Mouse (Mus musculus): ENCODE measurements around the gene Paqr8. TPM values are rescaled to one million over a fixed set of nuclear protein-coding genes. Genes with fewer than 3 reads are reported as not detected.

Paqr8 gene
- polyA plus RNA-seq, 1 experiment from 2014 or later, result 5.1 TPM

DNA sequence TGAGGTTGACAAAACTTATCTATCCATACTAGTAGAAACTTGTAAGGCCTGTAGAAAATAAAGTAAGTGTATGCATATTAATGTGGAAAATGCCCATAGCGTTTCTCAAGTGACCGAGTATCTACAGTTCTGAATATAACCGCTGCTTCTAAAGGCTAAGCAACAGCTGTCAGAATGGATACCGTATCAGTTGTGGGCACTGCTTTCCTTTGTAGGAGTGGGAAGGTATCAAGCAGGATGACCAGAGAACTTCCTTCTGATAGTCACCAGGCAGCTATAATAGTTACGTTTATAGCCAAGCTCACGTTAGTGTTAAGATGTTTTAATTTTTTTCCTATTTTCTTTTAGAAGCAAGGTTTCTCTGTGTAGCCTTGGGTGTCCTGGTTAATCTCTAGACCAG lies 83.0 kb downstream of the Paqr8 start:
- ATAC-seq (ENCODE audit: low FRiP score, low TSS enrichment), result no peak
- Histone ChIP-seq H3K4me3 (ENCODE audit: low read length) (no peak overlapping the region), H3K27ac (ENCODE audit: low read depth, low read length) (no peak overlapping the region), H3K27me3 (ENCODE audit: control insufficient read depth, insufficient read depth, low read length) (no peaks in the 10 kb centered on the region), H3K9ac (ENCODE audit: low read depth, low read length) (no peak overlapping the region), H3K36me3 (ENCODE audit: control insufficient read depth, insufficient read depth, low read length) (no peaks in the 10 kb centered on the region), H3K9me3 (ENCODE audit: control insufficient read depth, low read length) (no peaks in the 10 kb centered on the region), H3K4me1 (ENCODE audit: control insufficient read depth, insufficient read depth, low read length) (no peaks in the 10 kb centered on the region), H3K4me2 (replicated peaks; ENCODE audit: low read depth, low read length) (no peak overlapping the region)
- 96% methylated on average over 6 of the region's 6 CpGs for WGBS

GRCm38 (mm10) chr1:20974341-20975135 lies 84.1 kb downstream of the Paqr8 start:
- 51% methylated on average over 9 of the region's 9 CpGs for WGBS
- Histone ChIP-seq H3K4me1 (ENCODE audit: control insufficient read depth, insufficient read depth, low read length) (no peaks in the 10 kb centered on the region), H3K4me3 (ENCODE audit: low read length) (no peak overlapping the region), H3K9ac (ENCODE audit: low read depth, low read length) (no peak overlapping the region), H3K27ac (ENCODE audit: low read depth, low read length) (no peak overlapping the region), H3K27me3 (ENCODE audit: control insufficient read depth, insufficient read depth, low read length) (no peaks in the 10 kb centered on the region), H3K9me3 (ENCODE audit: control insufficient read depth, low read length) (no peaks in the 10 kb centered on the region), H3K4me2 (replicated peaks; ENCODE audit: low read depth, low read length) (no peak overlapping the region), H3K36me3 (ENCODE audit: control insufficient read depth, insufficient read depth, low read length) (no peaks in the 10 kb centered on the region)
- no peak for ATAC-seq (ENCODE audit: low FRiP score, low TSS enrichment)

DNA sequence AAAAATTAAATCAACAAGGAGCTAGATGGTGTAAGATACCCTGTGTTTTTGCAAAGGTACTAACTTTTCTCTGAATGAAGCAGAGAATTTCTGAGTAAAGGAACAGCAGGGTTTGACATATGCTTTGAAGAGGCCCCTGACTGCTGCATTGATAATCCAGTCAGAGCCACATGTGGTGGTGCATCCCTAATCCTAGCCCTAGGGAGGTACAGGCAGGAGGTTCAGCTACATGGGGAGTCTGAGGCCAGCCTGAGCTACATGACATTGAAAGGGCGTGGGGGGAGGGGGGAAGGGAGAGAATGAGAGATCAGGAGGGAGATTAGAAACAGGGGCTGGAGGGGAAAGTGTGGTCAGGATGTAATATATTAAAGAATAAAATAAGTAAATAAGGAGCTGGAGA lies 90.1 kb downstream of the Paqr8 start:
- H3K4me3 ChIP-seq (ENCODE audit: low read length), result no peak overlapping the region
- no peaks in the 10 kb centered on the region for H3K27me3 ChIP-seq (ENCODE audit: control insufficient read depth, insufficient read depth, low read length)
- no peak for ATAC-seq (ENCODE audit: low FRiP score, low TSS enrichment)
- no peak overlapping the region for H3K9ac ChIP-seq (ENCODE audit: low read depth, low read length)
- H3K36me3 ChIP-seq (ENCODE audit: control insufficient read depth, insufficient read depth, low read length), result no peaks in the 10 kb centered on the region
- no peak overlapping the region for H3K27ac ChIP-seq (ENCODE audit: low read depth, low read length)
- H3K4me1 ChIP-seq (ENCODE audit: control insufficient read depth, insufficient read depth, low read length), result no peaks in the 10 kb centered on the region
- 76% methylated on average over 1 of the region's 1 CpGs for WGBS
- no peaks in the 10 kb centered on the region for H3K9me3 ChIP-seq (ENCODE audit: control insufficient read depth, low read length)
- H3K4me2 ChIP-seq (replicated peaks; ENCODE audit: low read depth, low read length), result no peak overlapping the region

DNA sequence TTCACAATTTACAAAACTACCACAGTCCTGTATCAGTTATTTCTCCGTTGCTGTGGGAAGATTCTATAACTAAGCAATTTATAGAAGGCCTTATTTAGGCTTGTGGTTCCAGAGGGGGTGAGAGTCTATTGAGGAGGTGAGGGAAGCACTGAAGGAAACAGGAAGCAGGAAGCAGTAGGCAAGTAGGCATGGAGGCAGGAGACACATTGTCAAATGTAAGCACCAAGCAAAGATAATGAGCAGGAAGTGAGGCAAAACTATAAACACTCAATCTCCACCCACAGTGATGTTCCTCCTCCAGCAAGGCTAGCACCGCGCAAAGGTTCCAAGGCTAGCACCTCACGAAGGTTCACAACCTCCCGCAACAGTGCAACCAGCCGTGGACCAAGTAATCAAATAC lies 91.4 kb downstream of the Paqr8 start:
- H3K4me3 ChIP-seq (ENCODE audit: low read length), result no peak overlapping the region
- H3K9me3 ChIP-seq (ENCODE audit: control insufficient read depth, low read length), result no peaks in the 10 kb centered on the region
- WGBS, result 95% methylated on average over 6 of the region's 6 CpGs
- no peak overlapping the region for H3K27ac ChIP-seq (ENCODE audit: low read depth, low read length)
- H3K4me1 ChIP-seq (ENCODE audit: control insufficient read depth, insufficient read depth, low read length), result no peaks in the 10 kb centered on the region
- no peaks in the 10 kb centered on the region for H3K36me3 ChIP-seq (ENCODE audit: control insufficient read depth, insufficient read depth, low read length)
- H3K27me3 ChIP-seq (ENCODE audit: control insufficient read depth, insufficient read depth, low read length), result no peaks in the 10 kb centered on the region
- ATAC-seq (ENCODE audit: low FRiP score, low TSS enrichment), result no peak
- no peak overlapping the region for H3K9ac ChIP-seq (ENCODE audit: low read depth, low read length)
- H3K4me2 ChIP-seq (replicated peaks; ENCODE audit: low read depth, low read length), result no peak overlapping the region

- WGBS, result 69% methylated on average over 2 of the region's 2 CpGs
- H3K4me1 ChIP-seq (ENCODE audit: control insufficient read depth, insufficient read depth, low read length), result no peaks in the 10 kb centered on the region
- no peak for ATAC-seq (ENCODE audit: low FRiP score, low TSS enrichment)
Observed at GRCm38 (mm10) chr1:20984103-20984502, 93.7 kb downstream of the Paqr8 start.

DNA sequence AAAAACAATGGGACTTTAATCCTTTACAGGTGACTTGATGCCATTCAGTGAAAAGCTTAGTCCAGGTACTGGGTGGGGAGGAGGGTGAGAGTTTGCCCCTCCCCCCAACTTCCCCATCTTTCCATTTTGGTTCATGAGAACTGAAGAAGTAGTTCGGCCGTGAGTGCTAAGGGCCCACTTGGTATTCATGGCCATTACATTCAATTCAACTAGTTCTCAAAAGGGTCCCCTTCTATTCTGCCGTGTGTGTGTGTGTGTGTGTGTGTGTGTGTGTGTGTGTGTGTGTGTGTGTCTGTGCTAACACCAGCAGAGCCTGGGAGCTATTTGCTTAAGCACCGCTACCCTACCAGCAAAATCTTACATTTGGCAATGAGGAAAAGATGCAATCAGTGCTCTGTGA lies 94.2 kb downstream of the Paqr8 start:
- Histone ChIP-seq H3K27ac (ENCODE audit: low read depth, low read length) (no peak overlapping the region), H3K9me3 (ENCODE audit: control insufficient read depth, low read length) (no peaks in the 10 kb centered on the region), H3K4me2 (replicated peaks; ENCODE audit: low read depth, low read length) (no peak overlapping the region), H3K9ac (ENCODE audit: low read depth, low read length) (no peak overlapping the region), H3K27me3 (ENCODE audit: control insufficient read depth, insufficient read depth, low read length) (no peaks in the 10 kb centered on the region), H3K4me3 (ENCODE audit: low read length) (no peak overlapping the region), H3K4me1 (ENCODE audit: control insufficient read depth, insufficient read depth, low read length) (no peaks in the 10 kb centered on the region), H3K36me3 (ENCODE audit: control insufficient read depth, insufficient read depth, low read length) (no peaks in the 10 kb centered on the region)
- WGBS, result 83% methylated on average over 4 of the region's 4 CpGs
- no peak for ATAC-seq (ENCODE audit: low FRiP score, low TSS enrichment)

More at GRCm38 (mm10) chr1:20984103-20984502, 93.7 kb downstream of the Paqr8 start:
- H3K4me3 ChIP-seq (ENCODE audit: low read length), result no peak overlapping the region
- H3K9me3 ChIP-seq (ENCODE audit: control insufficient read depth, low read length), result no peaks in the 10 kb centered on the region
- no peaks in the 10 kb centered on the region for H3K27me3 ChIP-seq (ENCODE audit: control insufficient read depth, insufficient read depth, low read length)
- H3K9ac ChIP-seq (ENCODE audit: low read depth, low read length), result no peak overlapping the region
- H3K36me3 ChIP-seq (ENCODE audit: control insufficient read depth, insufficient read depth, low read length), result no peaks in the 10 kb centered on the region
- no peak overlapping the region for H3K27ac ChIP-seq (ENCODE audit: low read depth, low read length)
- H3K4me2 ChIP-seq (replicated peaks; ENCODE audit: low read depth, low read length), result no peak overlapping the region

- WGBS, result 73% methylated on average over 10 of the region's 10 CpGs
- Histone ChIP-seq H3K4me3 (ENCODE audit: low read length) (no peak overlapping the region), H3K4me2 (replicated peaks; ENCODE audit: low read depth, low read length) (no peak overlapping the region), H3K27ac (ENCODE audit: low read depth, low read length) (no peak overlapping the region), H3K9me3 (ENCODE audit: control insufficient read depth, low read length) (no peaks in the 10 kb centered on the region), H3K9ac (ENCODE audit: low read depth, low read length) (no peak overlapping the region), H3K27me3 (ENCODE audit: control insufficient read depth, insufficient read depth, low read length) (no peaks in the 10 kb centered on the region), H3K4me1 (ENCODE audit: control insufficient read depth, insufficient read depth, low read length) (no peaks in the 10 kb centered on the region), H3K36me3 (ENCODE audit: control insufficient read depth, insufficient read depth, low read length) (no peaks in the 10 kb centered on the region)
- no peak for ATAC-seq (ENCODE audit: low FRiP score, low TSS enrichment)
Observed at GRCm38 (mm10) chr1:20986378-20987056, 96.1 kb downstream of the Paqr8 start.

Other genes with a start within 250 kb of the Paqr8 start
- gene Il17a, start 159.7 kb upstream of the Paqr8 start, polyA plus RNA-seq (2014; fragmentation: Nextera tagmentation; extraction: Ambion mirVana), result not detected in 2 replicates
- not detected in 2 replicates for gene Il17f, start 100.0 kb upstream of the Paqr8 start, polyA plus RNA-seq (2014; fragmentation: Nextera tagmentation; extraction: Ambion mirVana)
- 180 and 185 TPM in 2 replicates for gene Mcm3, start 70.3 kb upstream of the Paqr8 start, polyA plus RNA-seq (2014; fragmentation: Nextera tagmentation; extraction: Ambion mirVana)
- 2.4 and 3.4 TPM in 2 replicates for gene Efhc1, start 61.0 kb downstream of the Paqr8 start, polyA plus RNA-seq (2014; fragmentation: Nextera tagmentation; extraction: Ambion mirVana)
- 9.8 and 12.4 TPM in 2 replicates for gene Tram2, start 188.6 kb downstream of the Paqr8 start, polyA plus RNA-seq (2014; fragmentation: Nextera tagmentation; extraction: Ambion mirVana)

Data from kidney, embryonic 14.5 days (tissue).